Mouse (Mus musculus) CH12.LX (cell line): ENCODE data around the gene Agfg2. TPM values are rescaled to one million over a fixed set of nuclear protein-coding genes. Genes with fewer than 3 reads are reported as not detected.

ENCODE experiments used
- DNase-seq: peaks from one replicate; pipeline ENCODE4 v3.0.0-alpha.2; 2013; ENCODE audit errors: extremely low read depth
- H3K27ac ChIP-seq: 2 replicates; pipeline ENCODE4 v1.5.1; 2012; ENCODE audit warnings: low read depth, mild to moderate bottlenecking, control low read depth, moderate library complexity; ENCODE audit not compliant: insufficient read depth
- H3K27me3 ChIP-seq: replicated peaks from 2 replicates; pipeline ENCODE3; 2012; ENCODE audit warnings: inconsistent platforms
- H3K36me3 ChIP-seq, 2 experiments: replicated peaks in 1 of 2; 2 replicates each; pipeline versions ENCODE3 to v1.6.1; 2012; ENCODE audit warnings: inconsistent platforms in 1 of 2, low read length in 1 of 2, mild to moderate bottlenecking in 1 of 2, mixed read lengths in 1 of 2, moderate library complexity in 1 of 2; ENCODE audit not compliant: control insufficient read depth in 1 of 2, insufficient read depth in 1 of 2
- H3K4me1 ChIP-seq, 2 experiments: 2 replicates each; pipeline ENCODE4 v1.6.1; 2012; ENCODE audit warnings: inconsistent platforms in 1 of 2, moderate library complexity in 1 of 2; ENCODE audit not compliant: insufficient read depth in 2 of 2, control insufficient read depth in 1 of 2
- H3K4me2 ChIP-seq: 2 replicates; pipeline ENCODE4 v1.6.1; 2012; ENCODE audit warnings: low read depth, mild to moderate bottlenecking, control low read depth; ENCODE audit not compliant: poor library complexity, insufficient read depth, severe bottlenecking
- H3K4me3 ChIP-seq, 3 experiments: fragments of 150-350 bp in 1 of 3; sonication (generic) in 1 of 3; replicated peaks in 1 of 3; 2 replicates each; pipeline versions ENCODE3 to v1.5.1; 2011 to 2012; ENCODE audit warnings: low read depth in 2 of 3, low read length in 2 of 3, mild to moderate bottlenecking in 2 of 3, moderate library complexity in 2 of 3, control low read depth in 1 of 3, improper control_type of control experiment in 1 of 3, inconsistent platforms in 1 of 3, mixed read lengths in 1 of 3; ENCODE audit not compliant: poor library complexity in 1 of 3
- H3K79me2 ChIP-seq: replicated peaks from 2 replicates; pipeline ENCODE4 v1.6.1; 2012; ENCODE audit warnings: mild to moderate bottlenecking, moderate library complexity; ENCODE audit not compliant: control insufficient read depth, poor library complexity, insufficient read depth, severe bottlenecking; ENCODE audit errors: extremely low read depth
- H3K9ac ChIP-seq: 2 replicates; pipeline ENCODE4 v1.6.1; 2012; ENCODE audit warnings: low read depth, mild to moderate bottlenecking, control low read depth, moderate library complexity; ENCODE audit not compliant: insufficient read depth
- H3K9me3 ChIP-seq: replicated peaks from 2 replicates; pipeline ENCODE3; 2012; ENCODE audit warnings: low read length, inconsistent platforms, mixed read lengths
- BHLHE40 ChIP-seq: IDR thresholded peaks from 2 replicates; pipeline ENCODE4 v1.6.1; 2011; ENCODE audit warnings: mild to moderate bottlenecking, low read depth, low read length, improper control_type of control experiment
- CHD1 ChIP-seq: IDR thresholded peaks from 2 replicates; pipeline ENCODE4 v1.6.1; 2012; ENCODE audit warnings: low read depth, low read length, improper control_type of control experiment, inconsistent platforms
- CHD2 ChIP-seq: IDR thresholded peaks from 2 replicates; pipeline ENCODE4 v1.6.1; 2011; ENCODE audit warnings: low read length, improper control_type of control experiment
- CTCF ChIP-seq, 2 experiments: IDR thresholded peaks in 1 of 2; conservative IDR thresholded peaks in 1 of 2; 2 replicates each; pipeline ENCODE4 v1.5.1; 2011 to 2012; ENCODE audit warnings: low read depth in 2 of 2, low read length in 2 of 2, improper control_type of control experiment in 1 of 2, inconsistent platforms in 1 of 2, mild to moderate bottlenecking in 1 of 2, moderate library complexity in 1 of 2
- E2F4 ChIP-seq: IDR thresholded peaks from 2 replicates; pipeline ENCODE4 v1.6.1; 2011; ENCODE audit warnings: low read depth, low read length, improper control_type of control experiment; ENCODE audit not compliant: insufficient replicate concordance
- EP300 ChIP-seq: IDR thresholded peaks from 2 replicates; pipeline ENCODE4 v1.6.1; 2011; ENCODE audit warnings: low read length, improper control_type of control experiment
- ETS1 ChIP-seq: conservative IDR thresholded peaks from 2 replicates; pipeline ENCODE4 v1.6.1; 2012; ENCODE audit warnings: low read depth, mild to moderate bottlenecking, inconsistent platforms, low read length, improper control_type of control experiment, moderate library complexity
- HCFC1 ChIP-seq: IDR thresholded peaks from 2 replicates; pipeline ENCODE4 v1.6.1; 2012; ENCODE audit warnings: low read depth, mild to moderate bottlenecking, inconsistent platforms, low read length, improper control_type of control experiment
- IRF4 ChIP-seq: IDR thresholded peaks from 2 replicates; pipeline ENCODE4 v1.6.1; 2014; ENCODE audit warnings: low read depth, mild to moderate bottlenecking, inconsistent platforms, low read length, improper control_type of control experiment
- JUN ChIP-seq: IDR thresholded peaks from 2 replicates; pipeline ENCODE4 v1.6.1; 2011; ENCODE audit warnings: low read depth, mild to moderate bottlenecking, low read length, improper control_type of control experiment, moderate library complexity; ENCODE audit not compliant: insufficient read depth
- JUND ChIP-seq: conservative IDR thresholded peaks from 2 replicates; pipeline ENCODE4 v1.6.1; 2011; ENCODE audit warnings: low read depth, low read length, improper control_type of control experiment
- MAFK ChIP-seq: IDR thresholded peaks from 2 replicates; pipeline ENCODE4 v1.6.1; 2011; ENCODE audit warnings: low read length, improper control_type of control experiment; ENCODE audit not compliant: insufficient replicate concordance
- MAX ChIP-seq: IDR thresholded peaks from 2 replicates; pipeline ENCODE4 v1.6.1; 2011; ENCODE audit warnings: low read length, improper control_type of control experiment
- MAZ ChIP-seq: IDR thresholded peaks from 2 replicates; pipeline ENCODE4 v1.6.1; 2012; ENCODE audit warnings: low read depth, mild to moderate bottlenecking, inconsistent platforms, low read length, improper control_type of control experiment, moderate library complexity
- MEF2A ChIP-seq: IDR thresholded peaks from 2 replicates; pipeline ENCODE4 v1.6.1; 2014; ENCODE audit warnings: low read depth, mild to moderate bottlenecking, inconsistent platforms, low read length, improper control_type of control experiment, borderline replicate concordance
- MYC ChIP-seq: IDR thresholded peaks from 2 replicates; pipeline ENCODE4 v1.6.1; 2011; ENCODE audit warnings: low read depth, mild to moderate bottlenecking, improper control_type of control experiment, low read length
- NELFE ChIP-seq: IDR thresholded peaks from 2 replicates; pipeline ENCODE4 v1.6.1; 2011; ENCODE audit warnings: low read depth, low read length, improper control_type of control experiment
- NRF1 ChIP-seq: IDR thresholded peaks from 2 replicates; pipeline ENCODE4 v1.6.1; 2014; ENCODE audit warnings: low read depth, mild to moderate bottlenecking, inconsistent platforms, low read length, improper control_type of control experiment, moderate library complexity
- POLR2A ChIP-seq: IDR thresholded peaks from 2 replicates; pipeline ENCODE4 v1.6.1; 2011; ENCODE audit warnings: low read depth, mild to moderate bottlenecking, improper control_type of control experiment, low read length
- POLR2AphosphoS2 ChIP-seq: IDR thresholded peaks from 2 replicates; pipeline ENCODE4 v1.6.1; 2011; ENCODE audit warnings: low read depth, low read length, improper control_type of control experiment
- SMC3 ChIP-seq: IDR thresholded peaks from 2 replicates; pipeline ENCODE4 v1.6.1; 2011; ENCODE audit warnings: low read depth, low read length, improper control_type of control experiment
- TBP ChIP-seq: conservative IDR thresholded peaks from 2 replicates; pipeline ENCODE4 v1.6.1; 2011; ENCODE audit warnings: low read depth, low read length, improper control_type of control experiment
- TCF12 ChIP-seq: IDR thresholded peaks from 2 replicates; pipeline ENCODE4 v1.6.1; 2014; ENCODE audit warnings: low read depth, mild to moderate bottlenecking, inconsistent platforms, low read length, improper control_type of control experiment
- UBTF ChIP-seq: IDR thresholded peaks from 2 replicates; pipeline ENCODE4 v1.6.1; 2012; ENCODE audit warnings: low read depth, mild to moderate bottlenecking, inconsistent platforms, low read length, improper control_type of control experiment, moderate library complexity
- ZNF384 ChIP-seq: IDR thresholded peaks from 2 replicates; pipeline ENCODE4 v1.6.1; 2012; ENCODE audit warnings: low read depth, low read length, improper control_type of control experiment, inconsistent platforms
- dilution Hi-C: fragments of 300-500 bp; cut with MboI; formaldehyde crosslinking; loops from 2 replicates; pipeline ENCODE4 v1.14.3; 2020; ENCODE audit warnings: low sequenced_read_pairs; ENCODE audit not compliant: extremely low pct_unique_long_range_greater_than_20kb, extremely low pct_ligation_motif_present
- in situ Hi-C: fragments of 300-500 bp; cut with MboI; formaldehyde crosslinking; loops from 3 replicates; pipeline ENCODE4 v1.14.3; 2019; ENCODE audit warnings: low sequenced_read_pairs, low pct_ligation_motif_present, low pct_unique_long_range_greater_than_20kb, mixed read lengths
- polyA plus RNA-seq: library from polyadenylated mRNA; unstranded; fragments of >175 nt; gene quantifications from 2 replicates; pipeline ENCODE4 v1.2.1, GENCODE M21; 2012; ENCODE audit warnings: low read depth; ENCODE audit not compliant: insufficient read length
- total RNA-seq, 2 experiments: library from RNA; depleted of rRNA; stranded (reverse); fragments of 300-350 nt in 1 of 2; fragments of >200 nt in 1 of 2; gene quantifications; 2 replicates each; pipeline ENCODE4 v1.2.3; 2012 to 2014

Agfg2 gene
- total and polyA plus RNA-seq, 3 experiments: 8.7 to 16.7 (median 13.4) TPM

DNA sequence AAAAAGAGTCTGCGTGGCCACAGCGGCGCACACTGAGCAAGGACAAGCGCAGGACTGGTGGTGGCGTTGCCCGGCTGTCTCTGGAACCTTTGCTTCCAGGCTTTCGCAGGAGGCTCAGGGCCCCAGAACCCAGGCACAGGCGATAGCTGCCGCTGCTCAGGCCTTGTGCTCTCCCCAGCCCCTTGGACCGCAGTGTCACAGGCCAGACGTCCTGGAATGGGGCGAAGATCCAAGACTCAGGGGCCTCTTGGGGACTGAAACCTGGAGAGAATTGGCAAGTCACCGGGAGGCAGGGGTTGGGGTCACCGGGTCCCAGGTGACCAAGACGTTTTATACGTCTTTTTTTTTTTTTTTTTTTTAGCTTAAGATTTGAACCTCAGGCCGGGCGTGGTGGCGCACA lies 40.0 kb downstream of the Agfg2 start:
- Histone ChIP-seq H3K9ac (no peak overlapping the region), H3K4me3 (no peak overlapping the region), H3K27ac (no peak overlapping the region), H3K4me2 (no peak overlapping the region), H3K79me2 (no peaks in the 10 kb centered on the region), H3K4me1 (peaks cover 11 to 42% of the 10 kb centered on the region in 2 experiments), H3K9me3 (no peaks in the 10 kb centered on the region), H3K27me3 (no peaks in the 10 kb centered on the region), H3K36me3 (peaks cover 35 to 45% of the 10 kb centered on the region in 2 experiments)
- in situ Hi-C loops: no loop called here
- dilution Hi-C loops: no loop called here
- no peak for DNase-seq
- no peak for TF ChIP-seq ETS1
- no peak for TF ChIP-seq CHD2
- TF ChIP-seq SMC3: no peak
- no peak for TF ChIP-seq MYC
- no peak for TF ChIP-seq NELFE
- no peak for TF ChIP-seq TBP
- no peak for TF ChIP-seq MAX
- no peak for TF ChIP-seq NRF1
- no peak for TF ChIP-seq POLR2A
- TF ChIP-seq EP300: no peak
- TF ChIP-seq BHLHE40: no peak

GRCm38 (mm10) chr5:137642886-137643285 lies 41.6 kb downstream of the Agfg2 start:
- no peak overlapping the region for H3K4me2 ChIP-seq
- no peak overlapping the region for H3K27ac ChIP-seq
- in situ Hi-C loops: no loop called here
- H3K9ac ChIP-seq: no peak overlapping the region
- DNase-seq: no peak
- dilution Hi-C loops: no loop called here
- no peak overlapping the region for H3K4me3 ChIP-seq
- peaks cover 48 to 60% of the 10 kb centered on the region in 2 experiments for H3K36me3 ChIP-seq
- H3K9me3 ChIP-seq: no peaks in the 10 kb centered on the region
- peaks cover 3 to 26% of the 10 kb centered on the region in 2 experiments; a peak in 3 of 4 replicates for H3K4me1 ChIP-seq
- no peaks in the 10 kb centered on the region for H3K79me2 ChIP-seq
- H3K27me3 ChIP-seq: no peaks in the 10 kb centered on the region
- no peak for TF ChIP-seq CTCF (conservative IDR thresholded peaks at IDR 0.05 in 1 of 2, IDR thresholded peaks at IDR 0.05 in 1 of 2; ENCODE audit: low read depth in 2 of 2, low read length in 2 of 2)
- TF ChIP-seq JUND: no peak
- TF ChIP-seq MAX: no peak
- no peak for TF ChIP-seq MEF2A
- no peak for TF ChIP-seq JUN
- TF ChIP-seq ETS1: no peak
- no peak for TF ChIP-seq E2F4
- no peak for TF ChIP-seq POLR2AphosphoS2
- TF ChIP-seq MAZ: no peak
- no peak for TF ChIP-seq UBTF
- TF ChIP-seq CHD1: no peak
- TF ChIP-seq SMC3: no peak
- no peak for TF ChIP-seq CHD2
- no peak for TF ChIP-seq MAFK
- no peak for TF ChIP-seq TBP
- TF ChIP-seq TCF12: no peak
- no peak for TF ChIP-seq IRF4
- TF ChIP-seq BHLHE40: no peak
- TF ChIP-seq ZNF384: no peak
- TF ChIP-seq HCFC1: no peak
